Mouse (Mus musculus) urinary bladder, adult 18-20 months (tissue): ENCODE data around the gene Nt5m.

Source experiments
- DNase-seq, 2 experiments: peaks; one replicate each; pipeline ENCODE4 v3.0.0; 2022; ENCODE audit warnings: low spot score in 2 of 2, mixed read lengths in 2 of 2

Nt5m gene

GRCm38 (mm10) chr11:59902045-59902726 is 62.9 kb downstream of the Nt5m start:
- DNase-seq = peak in 1 of 2 experiments; percentile 12

GRCm38 (mm10) chr11:59906521-59907123 is 67.4 kb downstream of the Nt5m start:
- no peak for DNase-seq

- DNase-seq = no peak
Observed at GRCm38 (mm10) chr11:59908446-59908845, 69.2 kb downstream of the Nt5m start.

GRCm38 (mm10) chr11:59910586-59910985 is 71.3 kb downstream of the Nt5m start:
- DNase-seq = no peak

- no peak for DNase-seq
Observed at GRCm38 (mm10) chr11:59911523-59911922, 72.3 kb downstream of the Nt5m start.

GRCm38 (mm10) chr11:59913702-59914101 is 74.5 kb downstream of the Nt5m start:
- DNase-seq = no peak

GRCm38 (mm10) chr11:59918014-59918413 is 78.8 kb downstream of the Nt5m start:
- DNase-seq = no peak

- no peak for DNase-seq
Observed at GRCm38 (mm10) chr11:59919401-59919800, 80.2 kb downstream of the Nt5m start.

GRCm38 (mm10) chr11:59920331-59920730 is 81.1 kb downstream of the Nt5m start:
- DNase-seq = no peak

- peak in 1 of 2 experiments; percentile 7 for DNase-seq
Observed at GRCm38 (mm10) chr11:59921265-59921664, 82.0 kb downstream of the Nt5m start.

- DNase-seq = no peak
Observed at GRCm38 (mm10) chr11:59930031-59930430, 90.8 kb downstream of the Nt5m start.
